Mouse (Mus musculus) G1E (cell line): ENCODE results near the gene Irs2. TPM values are rescaled to one million over a fixed set of nuclear protein-coding genes. Genes with fewer than 3 reads are reported as not detected.

Experiments
- ATAC-seq: 2 replicates; pipeline ENCODE4 v1.8.0; 2016; ENCODE audit warnings: mild to moderate bottlenecking; ENCODE audit not compliant: insufficient number of reproducible peaks, poor library complexity, low FRiP score, severe bottlenecking; ENCODE audit errors: extremely low read depth
- DNase-seq: peaks from one replicate; pipeline ENCODE4 v3.0.0; 2012; ENCODE audit warnings: low spot score
- H3K27me3 ChIP-seq: 2 replicates; pipeline ENCODE4 v1.6.1; 2012; ENCODE audit warnings: mild to moderate bottlenecking, low read length, inconsistent platforms; ENCODE audit not compliant: insufficient read depth
- H3K36me3 ChIP-seq: replicated peaks from 2 replicates; pipeline ENCODE3; 2012; ENCODE audit warnings: mild to moderate bottlenecking, inconsistent platforms
- H3K4me1 ChIP-seq: 2 replicates; pipeline ENCODE4 v1.6.1; 2012; ENCODE audit warnings: low read depth, low read length, inconsistent platforms, mixed read lengths; ENCODE audit not compliant: insufficient read depth
- H3K4me3 ChIP-seq: 2 replicates; pipeline ENCODE4 v1.5.1; 2012; ENCODE audit warnings: low read depth, mild to moderate bottlenecking, inconsistent platforms, low read length, moderate library complexity, mixed read lengths
- H3K9me3 ChIP-seq: replicated peaks from 2 replicates; pipeline ENCODE4 v1.6.1; 2012; ENCODE audit warnings: inconsistent platforms
- CTCF ChIP-seq: IDR thresholded peaks from 2 replicates; pipeline ENCODE4 v1.5.1; 2012; ENCODE audit warnings: low read depth, low read length, inconsistent platforms, mixed read lengths
- GATA1 ChIP-seq: IDR thresholded peaks from 2 replicates; pipeline ENCODE4 v1.6.1; 2012; ENCODE audit warnings: borderline replicate concordance, low read length, inconsistent platforms, mixed read lengths
- GATA2 ChIP-seq: IDR thresholded peaks from 2 replicates; pipeline ENCODE4 v1.6.1; 2012; ENCODE audit warnings: low read depth, low read length, inconsistent platforms, borderline replicate concordance
- POLR2AphosphoS5 ChIP-seq: IDR thresholded peaks from 2 replicates; pipeline ENCODE4 v1.6.1; 2012; ENCODE audit warnings: low read depth, low read length, inconsistent platforms; ENCODE audit not compliant: insufficient replicate concordance
- TAL1 ChIP-seq: conservative IDR thresholded peaks from 2 replicates; pipeline ENCODE4 v1.6.1; 2012; ENCODE audit warnings: low read depth, low read length, inconsistent platforms, mixed read lengths
- polyA plus RNA-seq: library from polyadenylated mRNA; stranded (reverse); fragments of >175 nt; gene quantifications from 2 replicates; pipeline ENCODE4 v1.2.3, GENCODE M21; 2012
- total RNA-seq, 2 experiments: library from RNA; stranded (forward) in 1 of 2; stranded (reverse) in 1 of 2; fragments of 200-1000 nt in 1 of 2; fragments of >200 nt in 1 of 2; fragmentation: Nextera tagmentation in 1 of 2; gene quantifications; 2 replicates each; pipeline ENCODE4 v1.2.3; 2014 to 2017

Irs2 gene
- total and polyA plus RNA-seq, 3 experiments, result 17.4 to 92.1 (median 78.5) TPM

DNA sequence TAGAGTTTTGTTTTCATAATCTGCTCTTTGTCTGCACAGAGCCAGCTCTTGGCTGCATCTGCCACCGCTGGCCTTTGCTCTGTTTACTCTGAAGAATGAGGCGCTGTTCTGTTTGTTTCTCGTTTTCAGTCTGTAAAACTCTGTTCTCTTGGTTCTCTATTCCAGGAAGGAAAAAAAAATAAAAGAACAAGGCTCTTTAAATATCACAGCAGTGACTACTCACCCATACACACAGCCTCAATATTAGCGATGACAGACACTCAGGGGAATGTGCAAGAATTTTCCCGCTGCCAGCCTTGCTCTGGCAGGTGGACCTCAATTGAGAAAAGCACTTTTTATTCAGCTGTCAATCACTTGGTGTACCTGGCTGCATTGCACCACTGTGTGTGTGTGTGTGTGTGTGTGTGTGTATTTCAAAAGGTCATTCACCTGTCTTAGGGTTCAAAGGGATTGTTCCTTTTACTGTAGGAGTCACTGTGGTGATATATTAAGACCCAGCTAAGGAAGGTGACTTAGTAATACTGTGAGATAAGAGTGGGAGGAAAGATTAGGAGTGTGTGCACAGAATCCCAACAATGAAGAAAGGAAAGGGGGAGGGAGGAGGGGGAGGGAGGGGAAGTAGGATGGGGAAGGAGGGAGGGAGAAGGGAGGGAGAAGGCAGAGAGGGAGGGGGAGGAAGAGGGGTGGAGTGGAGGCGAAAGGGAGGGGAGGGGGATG, 42.7 kb downstream of the Irs2 start:
- Histone ChIP-seq H3K4me3 (no peak overlapping the region), H3K36me3 (no peaks in the 10 kb centered on the region), H3K4me1 (peaks cover 18% of the 10 kb centered on the region), H3K27me3 (peaks cover 38% of the 10 kb centered on the region), H3K9me3 (no peaks in the 10 kb centered on the region)
- ATAC-seq, result no peak
- no peak for TF ChIP-seq GATA1
- no peak for DNase-seq

DNA sequence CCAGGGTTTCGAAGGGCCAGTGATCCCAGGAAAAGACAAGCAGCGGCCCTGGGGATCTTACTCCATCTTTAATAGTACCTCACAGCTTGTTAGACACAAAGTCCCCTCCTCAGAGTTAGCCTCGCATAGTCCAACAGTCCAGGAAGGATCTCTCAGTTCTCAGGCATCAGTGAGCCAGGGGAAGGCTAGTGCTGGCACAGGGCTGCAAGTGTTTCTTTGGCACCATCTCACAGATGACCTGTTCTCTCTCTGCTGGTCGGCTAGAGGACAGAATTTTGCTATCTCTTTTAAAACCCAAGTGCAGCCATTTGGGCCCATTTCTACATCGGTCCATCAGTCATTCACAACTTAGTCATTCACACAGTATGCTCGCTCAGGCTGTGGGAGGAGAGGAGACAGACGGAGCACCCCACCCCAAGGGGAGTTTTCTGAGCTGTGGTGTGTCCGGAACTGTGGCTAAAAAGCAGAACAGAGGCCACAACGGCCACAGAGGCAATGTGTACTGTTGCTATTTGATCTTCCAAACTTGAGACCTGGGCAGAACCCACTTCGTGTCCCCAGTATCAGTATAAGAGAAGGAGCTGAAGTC, 43.7 kb downstream of the Irs2 start:
- peaks cover 24% of the 10 kb centered on the region for H3K4me1 ChIP-seq
- H3K36me3 ChIP-seq, result no peaks in the 10 kb centered on the region
- TF ChIP-seq POLR2AphosphoS5 (no peak), GATA2 (no peak), GATA1 (no peak), TAL1 (no peak), CTCF (no peak)
- ATAC-seq (no peak), DNase-seq (no peak)
- peaks cover 44% of the 10 kb centered on the region for H3K27me3 ChIP-seq
- no peak overlapping the region for H3K4me3 ChIP-seq
- H3K9me3 ChIP-seq, result no peaks in the 10 kb centered on the region

DNA sequence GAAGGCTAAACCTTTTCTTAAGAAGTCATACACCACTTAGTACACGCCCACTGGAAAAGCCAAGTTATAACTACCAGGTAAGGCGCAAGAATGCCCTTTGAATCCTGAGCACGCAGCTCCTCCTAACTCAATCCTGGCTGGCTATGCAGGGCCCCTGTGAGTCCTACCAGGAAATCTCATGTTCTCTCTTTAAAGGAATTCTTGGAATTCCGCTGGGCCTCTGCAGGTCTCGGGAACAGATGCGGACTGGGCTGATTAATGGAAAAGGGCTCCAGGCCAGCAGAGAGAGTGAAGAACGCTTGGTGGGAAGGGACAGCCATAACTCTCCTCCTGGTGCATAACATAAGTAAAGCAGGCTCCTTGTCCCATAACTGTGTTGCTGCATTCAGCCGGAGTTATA, 46.3 kb downstream of the Irs2 start:
- Histone ChIP-seq H3K4me1 (peaks cover 21% of the 10 kb centered on the region), H3K27me3 (peaks cover 51% of the 10 kb centered on the region), H3K4me3 (no peak overlapping the region), H3K36me3 (no peaks in the 10 kb centered on the region), H3K9me3 (no peaks in the 10 kb centered on the region)
- ATAC-seq (no peak), DNase-seq (no peak)
- TF ChIP-seq GATA2 (no peak), TAL1 (no peak), POLR2AphosphoS5 (no peak), GATA1 (no peak), CTCF (no peak)

GRCm38 (mm10) chr8:10960277-10960819, 47.9 kb downstream of the Irs2 start:
- Histone ChIP-seq H3K9me3 (no peaks in the 10 kb centered on the region), H3K27me3 (peaks cover 51% of the 10 kb centered on the region), H3K4me1 (peaks cover 9% of the 10 kb centered on the region), H3K36me3 (no peaks in the 10 kb centered on the region), H3K4me3 (no peak overlapping the region)
- TF ChIP-seq POLR2AphosphoS5 (no peak), GATA1 (no peak), TAL1 (no peak), GATA2 (no peak), CTCF (no peak)
- ATAC-seq (no peak), DNase-seq (no peak)

GRCm38 (mm10) chr8:10957292-10957955, 50.8 kb downstream of the Irs2 start:
- no peaks in the 10 kb centered on the region for H3K36me3 ChIP-seq
- H3K9me3 ChIP-seq, result no peaks in the 10 kb centered on the region
- peaks cover 40% of the 10 kb centered on the region for H3K27me3 ChIP-seq
- no peak for ATAC-seq
- H3K4me3 ChIP-seq, result no peak overlapping the region
- TF ChIP-seq CTCF (no peak), TAL1 (no peak), POLR2AphosphoS5 (no peak), GATA2 (no peak)
- DNase-seq, result no peak
- peaks cover 17% of the 10 kb centered on the region for H3K4me1 ChIP-seq

DNA sequence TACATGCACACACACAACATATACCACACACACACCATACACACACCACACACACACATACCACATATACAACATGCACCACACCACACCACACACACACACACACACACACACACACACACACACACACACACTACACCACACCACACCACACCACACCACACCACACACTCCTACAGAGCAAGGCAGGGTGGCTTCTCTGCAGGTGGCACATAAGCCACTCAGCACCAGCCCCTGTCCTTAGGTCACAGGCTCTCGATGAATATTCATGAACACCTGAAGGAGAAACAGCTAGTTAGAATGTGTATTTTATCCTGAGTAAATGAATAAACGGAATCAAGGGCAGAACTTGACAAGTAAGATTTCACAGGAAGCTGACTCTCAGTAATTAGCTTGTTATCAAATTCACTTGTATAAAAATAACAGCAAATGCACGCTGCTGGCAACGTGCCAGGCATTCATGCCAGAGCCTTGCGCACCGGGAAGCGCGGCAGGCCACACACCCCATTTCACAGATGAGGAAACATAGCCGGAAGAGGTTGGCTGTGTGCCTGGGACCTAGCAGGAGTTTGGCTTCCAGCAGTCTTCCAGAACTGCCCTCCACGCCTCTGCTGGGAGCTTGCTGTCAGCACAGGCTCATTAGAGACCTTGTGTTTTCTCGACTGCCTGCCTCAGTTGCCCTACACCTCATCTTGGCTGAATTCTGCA, 54.8 kb downstream of the Irs2 start:
- Histone ChIP-seq H3K27me3 (peaks cover 15% of the 10 kb centered on the region), H3K4me3 (no peak overlapping the region), H3K9me3 (no peaks in the 10 kb centered on the region), H3K36me3 (no peaks in the 10 kb centered on the region), H3K4me1 (peaks cover 15% of the 10 kb centered on the region; the same call in 1 of the 2 replicates)
- ATAC-seq, result no peak
- TF ChIP-seq GATA2 (no peak), TAL1 (no peak), POLR2AphosphoS5 (no peak), GATA1 (no peak), CTCF (no peak)
- DNase-seq, result no peak
